Mouse (Mus musculus) heart, adult 2 months (tissue): Measurements from ENCODE around the gene Fam222a. TPM values are rescaled to one million over a fixed set of nuclear protein-coding genes. Genes with fewer than 3 reads are reported as not detected.

Experiments
- DNase-seq, 2 experiments: peaks; one replicate each; pipeline ENCODE4 v3.0.0; 2021
- H3K27ac ChIP-seq: fragments of 200-600 bp; 2 replicates; pipeline ENCODE4 v1.8.1; 2022
- H3K27me3 ChIP-seq: fragments of 200-500 bp; 2 replicates; pipeline ENCODE4 v1.6.1; 2012; ENCODE audit warnings: mild to moderate bottlenecking, low read length, inconsistent platforms, mixed read lengths; ENCODE audit not compliant: control insufficient read depth, insufficient read depth
- H3K36me3 ChIP-seq: fragments of 200-500 bp; 2 replicates; pipeline ENCODE4 v1.6.1; 2012; ENCODE audit warnings: low read length, inconsistent platforms; ENCODE audit not compliant: control insufficient read depth, insufficient read depth
- H3K4me1 ChIP-seq: fragments of 200-500 bp; 2 replicates; pipeline ENCODE4 v1.6.1; 2011; ENCODE audit warnings: low read length; ENCODE audit not compliant: control insufficient read depth, insufficient read depth
- H3K4me3 ChIP-seq: fragments of 200-600 bp; 2 replicates; pipeline ENCODE4 v1.8.1; 2022
- H3K79me2 ChIP-seq: fragments of 200-500 bp; replicated peaks from 2 replicates; pipeline ENCODE4 v1.6.1; 2012; ENCODE audit warnings: mild to moderate bottlenecking, inconsistent platforms, low read length, moderate library complexity, mixed read lengths; ENCODE audit not compliant: control insufficient read depth, insufficient read depth
- H3K9ac ChIP-seq: fragments of 200-500 bp; 2 replicates; pipeline ENCODE4 v1.6.1; 2012; ENCODE audit warnings: low read depth, mild to moderate bottlenecking, control low read depth, inconsistent platforms, low read length, mixed read lengths
- CTCF ChIP-seq: fragments of 200-600 bp; IDR thresholded peaks from 2 replicates; pipeline ENCODE4 v1.8.1; 2022; ENCODE audit warnings: antibody characterized with exemption, mild to moderate bottlenecking, moderate library complexity
- EP300 ChIP-seq: fragments of 200-500 bp; IDR thresholded peaks from 2 replicates; pipeline ENCODE4 v1.6.1; 2011; ENCODE audit warnings: low read depth, low read length, control low read depth; ENCODE audit not compliant: insufficient read depth
- POLR2A ChIP-seq: fragments of 200-500 bp; IDR thresholded peaks from 2 replicates; pipeline ENCODE4 v1.6.1; 2011; ENCODE audit warnings: mild to moderate bottlenecking, low read depth, low read length, control low read depth; ENCODE audit not compliant: insufficient read depth
- WGBS: fragments of 180-500 bp; shearing (Covaris S2); methylation state at CpG from one replicate; pipeline ENCODE4 v1.1.7; 2018; 5-methylcytosine and 5-hydroxymethylcytosine counted together
- intact Hi-C: fragments of 180-260 bp; cut with DNase I; formaldehyde crosslinking; loops from one replicate; pipeline ENCODE4 v1.15.1; 2025
- polyA plus RNA-seq: library from polyadenylated mRNA; depleted of rRNA; stranded (reverse); fragments of >200 nt; gene quantifications from 2 replicates; pipeline ENCODE4 v1.2.3, GENCODE M21; 2012
- total RNA-seq, 2 experiments: library from RNA; stranded (reverse); gene quantifications; 2 replicates each; pipeline ENCODE4 v1.2.3; 2021

Fam222a gene
- total and polyA plus RNA-seq, 3 experiments = 2.1 to 5.0 (median 2.8) TPM

DNA sequence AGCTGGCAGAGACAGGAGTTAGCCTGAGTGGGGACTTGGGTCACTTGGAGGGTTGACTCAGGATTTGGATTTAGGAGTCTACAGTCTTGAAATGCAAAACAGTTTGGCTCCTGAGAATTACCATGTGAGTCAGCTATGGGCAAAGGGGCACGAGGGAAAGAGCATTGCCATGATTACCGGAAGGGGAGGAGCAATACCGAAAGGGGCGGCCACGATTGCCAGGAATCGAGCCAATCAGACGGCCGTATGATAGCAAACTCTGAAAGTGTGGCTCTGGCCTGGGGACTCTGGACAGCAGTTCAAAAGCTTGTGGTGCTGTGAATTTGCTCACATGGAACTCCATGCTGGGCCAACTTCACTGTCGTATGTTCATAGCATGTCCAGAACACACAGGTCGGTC is 18.8 kb upstream of the Fam222a start:
- intact Hi-C loops = no loop called here
- H3K9ac ChIP-seq = no peak overlapping the region
- no peaks in the 10 kb centered on the region for H3K4me1 ChIP-seq
- no peaks in the 10 kb centered on the region for H3K79me2 ChIP-seq
- no peak for DNase-seq
- no peak overlapping the region for H3K4me3 ChIP-seq
- H3K36me3 ChIP-seq = no peaks in the 10 kb centered on the region
- no peak for TF ChIP-seq CTCF
- TF ChIP-seq EP300 = no peak
- no peak for TF ChIP-seq POLR2A
- H3K27ac ChIP-seq = no peak overlapping the region
- H3K27me3 ChIP-seq = no peaks in the 10 kb centered on the region
- WGBS = 91% methylated on average over 10 of the region's 10 CpGs

DNA sequence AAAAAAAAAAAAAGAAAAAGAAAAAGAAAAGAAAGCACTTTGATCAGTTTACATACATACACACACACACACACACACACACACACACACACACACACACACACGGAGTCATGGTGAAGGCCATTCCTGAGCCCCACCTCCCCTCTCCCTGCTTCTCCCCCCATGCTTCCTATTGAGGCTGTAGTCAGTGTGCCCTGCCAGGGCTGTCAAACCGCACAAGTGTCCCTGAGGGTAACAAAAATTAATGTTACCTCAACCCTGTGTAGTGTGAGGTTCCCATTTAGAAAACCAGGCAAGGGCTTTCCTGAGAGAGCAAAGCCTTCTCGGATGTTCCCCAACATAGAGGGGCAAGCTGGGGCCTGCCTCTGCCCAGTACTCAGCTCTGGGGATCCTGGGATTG is 18.0 kb upstream of the Fam222a start:
- Histone ChIP-seq H3K79me2 (no peaks in the 10 kb centered on the region), H3K4me3 (no peak overlapping the region), H3K27me3 (no peaks in the 10 kb centered on the region), H3K36me3 (no peaks in the 10 kb centered on the region), H3K4me1 (no peaks in the 10 kb centered on the region), H3K9ac (no peak overlapping the region), H3K27ac (no peak overlapping the region)
- 80% methylated on average over 3 of the region's 3 CpGs for WGBS
- intact Hi-C loops = no loop called here
- no peak for DNase-seq
- TF ChIP-seq POLR2A (no peak), EP300 (no peak), CTCF (no peak)

DNA sequence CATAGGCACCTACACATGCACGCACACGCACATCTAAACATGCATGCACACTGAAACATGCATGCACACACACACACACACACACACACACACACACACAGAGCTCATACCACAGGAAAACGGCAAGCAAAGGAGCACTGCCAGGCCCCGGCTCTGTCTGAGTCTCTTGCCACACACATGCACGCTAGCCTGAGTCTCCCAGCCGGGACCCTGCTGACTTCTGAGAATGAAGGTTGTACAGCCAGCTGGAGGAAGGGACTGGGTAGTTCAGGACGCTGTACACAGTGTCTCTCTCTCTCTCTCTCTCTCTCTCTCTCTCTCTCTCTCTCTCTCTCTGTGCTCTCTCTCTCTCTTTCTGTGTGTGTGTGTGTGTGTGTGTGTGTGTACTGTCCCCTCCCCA is 17.4 kb upstream of the Fam222a start:
- intact Hi-C loops = no loop called here
- 67% methylated on average over 7 of the region's 7 CpGs for WGBS
- TF ChIP-seq POLR2A (no peak), EP300 (no peak), CTCF (no peak)
- Histone ChIP-seq H3K4me3 (no peak overlapping the region), H3K79me2 (no peaks in the 10 kb centered on the region), H3K27ac (no peak overlapping the region), H3K9ac (no peak overlapping the region), H3K4me1 (no peaks in the 10 kb centered on the region), H3K27me3 (no peaks in the 10 kb centered on the region), H3K36me3 (no peaks in the 10 kb centered on the region)
- DNase-seq = no peak

DNA sequence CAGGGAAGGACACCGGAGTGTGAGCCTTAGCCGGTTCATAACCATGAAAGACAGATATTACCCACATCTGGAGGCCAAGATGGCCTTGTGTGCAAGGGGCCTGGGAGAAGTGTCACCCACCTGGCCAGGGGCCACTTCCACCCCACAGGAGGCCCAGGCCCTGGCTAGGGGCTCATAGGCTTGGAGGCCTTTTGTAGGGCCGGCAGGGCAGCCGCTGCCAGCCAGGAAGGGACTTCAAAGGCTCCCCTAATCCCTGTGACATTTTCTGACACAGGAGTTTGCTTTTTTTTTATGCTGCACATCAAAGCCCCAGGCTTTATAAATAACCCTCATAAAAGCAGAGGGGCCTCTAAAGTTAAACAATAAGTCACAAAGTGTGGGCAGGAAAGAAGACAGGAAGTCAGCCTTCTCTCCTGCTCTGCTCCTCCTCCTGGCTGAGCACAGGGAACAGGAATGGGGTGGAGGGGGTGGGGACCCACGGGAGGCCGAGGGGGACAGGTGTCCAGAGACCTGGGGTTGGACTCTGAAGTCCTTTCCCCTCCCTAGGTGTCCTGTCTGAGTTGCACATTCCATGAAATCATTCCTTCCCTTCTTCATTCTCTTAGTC is 16.8 kb upstream of the Fam222a start:
- DNase-seq = no peak
- Histone ChIP-seq H3K27me3 (no peaks in the 10 kb centered on the region), H3K4me3 (no peak overlapping the region), H3K9ac (no peak overlapping the region), H3K27ac (no peak overlapping the region), H3K4me1 (no peaks in the 10 kb centered on the region), H3K79me2 (no peaks in the 10 kb centered on the region), H3K36me3 (no peaks in the 10 kb centered on the region)
- WGBS = 40% methylated on average over 6 of the region's 6 CpGs
- no peak for TF ChIP-seq CTCF
- TF ChIP-seq EP300 = no peak
- intact Hi-C loops = no loop called here

DNA sequence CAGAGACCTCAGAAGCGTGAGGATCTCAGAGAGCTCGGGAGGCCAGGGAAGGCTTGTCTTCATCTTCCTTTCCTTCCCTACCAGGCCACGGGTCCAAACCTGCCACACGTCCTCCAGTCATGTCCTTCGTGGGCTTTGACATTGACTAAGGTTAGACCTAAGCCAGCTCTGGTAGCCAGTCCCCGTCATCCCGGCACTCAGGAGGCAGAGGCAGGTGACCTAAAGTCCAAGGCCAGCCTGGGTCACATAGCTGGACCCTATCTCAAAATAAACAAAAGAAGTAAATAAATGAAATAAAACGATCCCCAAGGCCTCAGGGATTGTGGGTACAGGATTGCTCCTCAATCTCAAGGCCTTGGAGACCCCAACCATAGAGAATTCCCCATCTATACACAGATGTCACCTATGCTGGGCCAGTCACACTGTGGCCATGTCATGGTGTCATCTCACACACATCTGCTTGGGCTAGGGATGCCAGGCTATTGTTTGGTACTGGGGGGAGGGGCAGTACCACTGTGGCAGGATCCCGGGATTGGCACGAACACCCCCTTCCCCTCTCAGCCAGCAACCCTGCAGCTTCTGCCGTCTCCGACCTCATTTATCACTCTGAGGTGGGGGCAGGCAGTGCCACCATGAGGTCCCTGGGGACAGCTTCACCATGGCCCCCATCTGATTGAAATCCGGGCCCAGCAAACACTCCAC is 15.2 kb upstream of the Fam222a start:
- H3K4me3 ChIP-seq = no peak overlapping the region
- intact Hi-C loops = no loop called here
- H3K9ac ChIP-seq = no peak overlapping the region
- H3K36me3 ChIP-seq = no peaks in the 10 kb centered on the region
- WGBS = 65% methylated on average over 13 of the region's 13 CpGs
- no peaks in the 10 kb centered on the region for H3K79me2 ChIP-seq
- H3K4me1 ChIP-seq = no peaks in the 10 kb centered on the region
- TF ChIP-seq CTCF = no peak
- no peak for DNase-seq
- no peak overlapping the region for H3K27ac ChIP-seq
- H3K27me3 ChIP-seq = no peaks in the 10 kb centered on the region

DNA sequence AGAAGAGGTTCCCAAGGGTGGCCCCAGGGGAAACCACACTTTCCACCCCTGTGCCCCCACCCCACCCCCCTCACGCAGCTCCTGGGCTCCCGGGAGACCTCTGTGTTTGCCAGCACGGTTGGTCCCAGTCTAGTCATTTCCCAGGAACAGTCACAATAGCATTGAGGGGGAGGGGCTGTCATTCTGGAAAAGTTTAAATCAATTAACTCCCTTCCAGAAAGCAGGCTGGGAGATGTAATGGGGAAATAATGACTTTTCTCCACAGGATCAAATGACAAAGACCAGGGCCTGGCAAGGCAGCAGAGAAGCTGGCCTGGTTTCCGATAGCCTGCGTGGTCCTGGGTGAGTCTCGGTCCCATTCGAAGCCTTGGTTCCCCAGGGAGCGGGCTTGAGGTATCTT is 14.1 kb upstream of the Fam222a start:
- WGBS = 57% methylated on average over 8 of the region's 8 CpGs
- no peaks in the 10 kb centered on the region for H3K27me3 ChIP-seq
- TF ChIP-seq POLR2A (no peak), CTCF (no peak), EP300 (no peak)
- intact Hi-C loops = no loop called here
- H3K4me3 ChIP-seq = no peak overlapping the region
- no peaks in the 10 kb centered on the region for H3K4me1 ChIP-seq
- no peak overlapping the region for H3K27ac ChIP-seq
- H3K79me2 ChIP-seq = no peaks in the 10 kb centered on the region
- no peak for DNase-seq
- H3K36me3 ChIP-seq = no peaks in the 10 kb centered on the region
- H3K9ac ChIP-seq = no peak overlapping the region
